Mouse (Mus musculus) hindbrain, embryonic 16.5 days (tissue): Measurements from ENCODE around the gene Lef1. TPM values are rescaled to one million over a fixed set of nuclear protein-coding genes. Genes with fewer than 3 reads are reported as not detected.

Experiments used
- ATAC-seq: fragments of 200-750 bp; cut with Nextera tagmentation; 2 replicates; pipeline ENCODE4 v1.8.0; 2017; ENCODE audit warnings: moderate TSS enrichment, moderate library complexity
- H3K27ac ChIP-seq: fragments of 300-500 bp; sonication (generic); 2 replicates; pipeline ENCODE4 v1.5.1; 2014; ENCODE audit warnings: low read depth, mild to moderate bottlenecking, control low read depth, low read length, moderate library complexity
- H3K27me3 ChIP-seq: fragments of 300-500 bp; sonication (generic); replicated peaks from 2 replicates; pipeline ENCODE4 v1.6.1; 2014; ENCODE audit warnings: low read length; ENCODE audit not compliant: control insufficient read depth, insufficient read depth
- H3K36me3 ChIP-seq: fragments of 300-500 bp; sonication (generic); 2 replicates; pipeline ENCODE4 v1.6.1; 2014; ENCODE audit warnings: mild to moderate bottlenecking, low read length, moderate library complexity, mixed read lengths; ENCODE audit not compliant: control insufficient read depth, insufficient read depth
- H3K4me1 ChIP-seq: fragments of 300-500 bp; sonication (generic); 2 replicates; pipeline ENCODE4 v1.6.1; 2014; ENCODE audit warnings: low read depth, low read length; ENCODE audit not compliant: control insufficient read depth, insufficient read depth
- H3K4me2 ChIP-seq: fragments of 300-500 bp; sonication (generic); 2 replicates; pipeline ENCODE4 v1.6.1; 2014; ENCODE audit warnings: mild to moderate bottlenecking, low read length, control low read depth, moderate library complexity
- H3K4me3 ChIP-seq: fragments of 300-500 bp; sonication (generic); 2 replicates; pipeline ENCODE4 v1.5.1; 2014; ENCODE audit warnings: mild to moderate bottlenecking, low read length, control low read depth, moderate library complexity
- H3K9ac ChIP-seq: fragments of 300-500 bp; sonication (generic); 2 replicates; pipeline ENCODE4 v1.6.1; 2014; ENCODE audit warnings: low read depth, mild to moderate bottlenecking, control low read depth, low read length, moderate library complexity
- H3K9me3 ChIP-seq: fragments of 300-500 bp; sonication (generic); 2 replicates; pipeline ENCODE4 v1.6.1; 2014; ENCODE audit warnings: mild to moderate bottlenecking, low read length, moderate library complexity; ENCODE audit not compliant: control insufficient read depth
- WGBS: fragments of 180-500 bp; shearing (Covaris S2); extraction: QIAGEN DNeasy Blood & Tissue Kit; methylation state at CpG from one replicate; pipeline ENCODE4 v1.1.7; 2014; 5-methylcytosine and 5-hydroxymethylcytosine counted together
- polyA plus RNA-seq: library from polyadenylated mRNA; unstranded; fragments of >200 nt; fragmentation: Nextera tagmentation; extraction: Ambion mirVana; gene quantifications from 2 replicates; pipeline ENCODE4 v1.2.1, GENCODE M21; 2015

Gene Lef1
- polyA plus RNA-seq, 1 experiment from 2014 or later = 8.0 TPM

- 56% methylated on average over 11 of the region's 11 CpGs for WGBS
- no peaks in the 10 kb centered on the region for H3K9me3 ChIP-seq
- H3K4me1 ChIP-seq = no peaks in the 10 kb centered on the region
- no peak overlapping the region for H3K4me2 ChIP-seq
- no peak overlapping the region for H3K4me3 ChIP-seq
- no peaks in the 10 kb centered on the region for H3K27me3 ChIP-seq
- no peak overlapping the region for H3K27ac ChIP-seq
- ATAC-seq = peak; percentile 75
- H3K36me3 ChIP-seq = no peaks in the 10 kb centered on the region
- H3K9ac ChIP-seq = no peak overlapping the region
Observed at GRCm38 (mm10) chr3:131245766-131246578, 135.7 kb downstream of the Lef1 start.

DNA sequence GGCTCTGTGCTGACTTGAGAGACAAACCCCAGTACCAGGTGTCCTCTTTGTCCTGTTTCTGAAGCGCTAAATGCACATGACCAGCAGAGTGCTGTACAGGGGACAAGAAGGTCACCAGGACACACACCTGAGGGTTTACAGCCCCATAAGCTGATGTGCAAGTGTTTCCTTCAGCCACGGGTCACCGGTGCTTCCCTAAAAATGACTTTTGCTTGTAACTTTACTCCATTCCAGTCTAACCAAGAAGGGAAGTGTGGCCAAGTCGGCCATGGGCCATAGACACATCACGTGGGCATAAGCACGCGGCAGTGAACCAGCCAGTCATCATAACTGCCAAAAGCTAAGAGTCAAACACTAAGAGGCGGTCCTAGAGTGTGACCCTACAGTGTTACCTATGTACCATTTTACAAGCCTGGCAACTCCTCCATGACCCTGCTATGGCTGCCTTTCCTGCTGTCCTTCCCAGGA lies 136.3 kb downstream of the Lef1 start:
- Histone ChIP-seq H3K9ac (no peak overlapping the region), H3K27ac (no peak overlapping the region), H3K4me1 (no peaks in the 10 kb centered on the region), H3K9me3 (no peaks in the 10 kb centered on the region), H3K36me3 (no peaks in the 10 kb centered on the region), H3K27me3 (no peaks in the 10 kb centered on the region), H3K4me3 (no peak overlapping the region), H3K4me2 (no peak overlapping the region)
- ATAC-seq = no peak
- WGBS = 94% methylated on average over 8 of the region's 8 CpGs

DNA sequence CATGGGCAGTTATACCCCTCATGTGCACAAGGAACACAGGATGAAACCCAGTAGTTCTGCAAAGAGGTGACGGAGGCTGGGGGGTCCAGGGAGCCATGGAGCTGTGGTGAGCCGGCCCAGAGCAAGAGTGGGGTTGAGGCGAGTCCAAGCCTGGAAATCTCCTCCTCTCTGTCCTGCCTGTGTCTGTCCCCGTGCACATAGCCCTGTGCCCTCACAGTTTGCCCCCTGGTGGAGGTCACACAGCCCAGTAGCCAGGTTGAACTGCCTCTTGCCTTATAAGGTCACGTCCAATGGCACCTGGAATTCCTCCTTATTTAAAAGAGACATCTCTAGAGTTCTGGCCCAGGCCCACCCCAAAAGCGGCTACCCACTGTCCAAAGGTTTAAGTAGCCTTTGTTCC lies 137.2 kb downstream of the Lef1 start:
- no peak overlapping the region for H3K4me2 ChIP-seq
- WGBS = 81% methylated on average over 6 of the region's 6 CpGs

DNA sequence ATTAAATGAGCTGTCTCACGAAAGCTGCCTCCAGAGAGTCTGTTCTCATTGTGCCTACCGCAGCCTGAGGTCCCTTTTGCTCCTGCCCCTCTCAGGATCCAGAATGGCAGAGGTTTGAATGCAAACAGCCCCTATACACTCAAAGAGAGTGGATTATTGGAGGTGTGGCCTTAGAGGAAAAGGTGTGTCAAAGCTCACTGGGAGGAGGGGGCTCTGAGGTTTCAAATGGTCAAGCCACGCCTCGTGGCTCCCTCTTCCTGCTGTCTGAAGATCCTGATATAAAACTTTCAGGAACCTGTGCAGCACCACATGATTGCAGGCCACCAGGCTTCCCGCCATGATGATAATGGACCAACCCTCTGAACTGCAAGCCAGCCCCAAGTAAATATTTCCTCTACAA lies 137.6 kb downstream of the Lef1 start:
- Histone ChIP-seq H3K27ac (no peak overlapping the region), H3K4me3 (no peak overlapping the region), H3K9ac (no peak overlapping the region), H3K4me1 (no peaks in the 10 kb centered on the region), H3K4me2 (no peak overlapping the region), H3K36me3 (no peaks in the 10 kb centered on the region), H3K9me3 (no peaks in the 10 kb centered on the region), H3K27me3 (no peaks in the 10 kb centered on the region)
- no peak for ATAC-seq
- WGBS = 90% methylated on average over 5 of the region's 5 CpGs

More for the DNA sequence above, 137.2 kb downstream of the Lef1 start:
- no peak overlapping the region for H3K9ac ChIP-seq
- no peaks in the 10 kb centered on the region for H3K4me1 ChIP-seq
- no peaks in the 10 kb centered on the region for H3K27me3 ChIP-seq
- ATAC-seq = no peak
- H3K4me3 ChIP-seq = no peak overlapping the region
- H3K36me3 ChIP-seq = no peaks in the 10 kb centered on the region
- H3K9me3 ChIP-seq = no peaks in the 10 kb centered on the region
- no peak overlapping the region for H3K27ac ChIP-seq

- WGBS = 90% methylated on average over 10 of the region's 10 CpGs
- no peaks in the 10 kb centered on the region for H3K9me3 ChIP-seq
- H3K4me1 ChIP-seq = no peaks in the 10 kb centered on the region
- no peaks in the 10 kb centered on the region for H3K27me3 ChIP-seq
- H3K4me3 ChIP-seq = no peak overlapping the region
- H3K9ac ChIP-seq = no peak overlapping the region
- no peak overlapping the region for H3K27ac ChIP-seq
- H3K36me3 ChIP-seq = no peaks in the 10 kb centered on the region
- no peak overlapping the region for H3K4me2 ChIP-seq
- ATAC-seq = no peak
Observed at GRCm38 (mm10) chr3:131248444-131248843, 138.2 kb downstream of the Lef1 start.

DNA sequence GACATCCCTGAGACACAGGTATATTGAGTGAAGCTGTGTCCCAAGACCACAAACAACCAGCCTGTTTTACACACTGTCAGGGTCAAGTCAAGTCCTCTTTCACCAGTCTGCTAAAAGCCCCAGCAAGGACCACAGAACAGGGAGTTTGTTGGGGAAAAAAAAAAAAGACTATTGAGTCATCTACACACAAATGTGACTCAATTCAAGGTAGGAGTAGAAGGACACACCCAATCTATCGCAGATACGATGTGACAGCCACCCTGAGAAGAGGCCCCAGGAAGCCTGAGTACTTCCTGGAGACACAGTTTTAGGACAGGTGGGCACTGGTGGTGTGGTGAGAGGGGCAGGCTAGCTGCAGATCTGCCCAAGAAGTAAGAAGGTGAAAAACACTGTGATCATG lies 140.0 kb downstream of the Lef1 start:
- WGBS = 94% methylated on average over 2 of the region's 2 CpGs
- Histone ChIP-seq H3K27ac (no peak overlapping the region), H3K4me3 (no peak overlapping the region), H3K9ac (no peak overlapping the region), H3K9me3 (no peaks in the 10 kb centered on the region), H3K27me3 (no peaks in the 10 kb centered on the region), H3K4me1 (no peaks in the 10 kb centered on the region), H3K4me2 (no peak overlapping the region), H3K36me3 (no peaks in the 10 kb centered on the region)
- ATAC-seq = no peak

GRCm38 (mm10) chr3:131250978-131251377 lies 140.7 kb downstream of the Lef1 start:
- 87% methylated on average over 13 of the region's 13 CpGs for WGBS
- no peak for ATAC-seq
- no peaks in the 10 kb centered on the region for H3K36me3 ChIP-seq

DNA sequence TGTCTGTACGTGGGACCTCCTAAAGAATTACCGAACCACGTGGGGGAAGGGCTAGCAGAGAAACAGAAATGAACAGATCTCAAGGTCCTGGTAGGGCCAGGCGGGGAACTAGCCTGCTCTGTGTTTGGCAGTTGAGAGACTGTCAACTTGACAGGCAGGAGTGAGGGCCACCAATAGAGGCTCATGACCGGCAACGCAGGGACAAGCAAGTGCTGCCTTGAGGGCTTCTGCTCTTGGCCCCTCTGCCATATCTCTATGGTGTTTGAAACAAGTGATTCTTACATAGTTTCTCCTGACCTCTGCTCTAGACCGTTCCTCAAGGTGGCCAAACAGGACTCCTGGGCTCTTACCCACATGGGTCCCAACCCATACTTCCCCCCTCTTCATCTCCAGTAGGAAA lies 141.3 kb downstream of the Lef1 start:
- Histone ChIP-seq H3K4me2 (no peak overlapping the region), H3K4me1 (no peaks in the 10 kb centered on the region), H3K27ac (no peak overlapping the region), H3K4me3 (no peak overlapping the region), H3K9ac (no peak overlapping the region), H3K9me3 (no peaks in the 10 kb centered on the region), H3K36me3 (no peaks in the 10 kb centered on the region), H3K27me3 (no peaks in the 10 kb centered on the region)
- WGBS = 94% methylated on average over 7 of the region's 7 CpGs
- ATAC-seq = no peak

More at GRCm38 (mm10) chr3:131250978-131251377, 140.7 kb downstream of the Lef1 start:
- H3K27ac ChIP-seq = no peak overlapping the region
- H3K9ac ChIP-seq = no peak overlapping the region
- H3K4me1 ChIP-seq = no peaks in the 10 kb centered on the region
- H3K27me3 ChIP-seq = no peaks in the 10 kb centered on the region
- H3K4me3 ChIP-seq = no peak overlapping the region
- no peak overlapping the region for H3K4me2 ChIP-seq
- H3K9me3 ChIP-seq = no peaks in the 10 kb centered on the region

GRCm38 (mm10) chr3:131254991-131255390 lies 144.7 kb downstream of the Lef1 start:
- WGBS = 98% methylated on average over 4 of the region's 4 CpGs
- ATAC-seq = no peak
- Histone ChIP-seq H3K4me3 (no peak overlapping the region), H3K27ac (no peak overlapping the region), H3K9ac (no peak overlapping the region), H3K4me1 (no peaks in the 10 kb centered on the region), H3K4me2 (no peak overlapping the region), H3K9me3 (no peaks in the 10 kb centered on the region), H3K36me3 (no peaks in the 10 kb centered on the region), H3K27me3 (no peaks in the 10 kb centered on the region)
